Mouse (Mus musculus) brain, embryonic 14.5 days (tissue): Measurements from ENCODE around the gene Myo15.

Source experiments
- CTCF ChIP-seq: fragments of 200-500 bp; IDR thresholded peaks from 2 replicates; pipeline ENCODE4 v1.5.1; 2012; ENCODE audit warnings: inconsistent platforms, mild to moderate bottlenecking, moderate library complexity, borderline replicate concordance; ENCODE audit not compliant: insufficient read depth, insufficient read length; ENCODE audit errors: extremely low read depth
- POLR2A ChIP-seq: fragments of 200-500 bp; IDR thresholded peaks from 2 replicates; pipeline ENCODE4 v1.6.1; 2012; ENCODE audit warnings: mild to moderate bottlenecking, inconsistent platforms, borderline replicate concordance; ENCODE audit not compliant: poor library complexity, insufficient read depth, insufficient read length, severe bottlenecking; ENCODE audit errors: extremely low read depth

GRCm38 (mm10) chr11:60454745-60455087 is 14.4 kb upstream of the Myo15 start:
- TF ChIP-seq CTCF: no peak
- TF ChIP-seq POLR2A: no peak
